Mouse (Mus musculus): ENCODE data around the gene Fxr2.

GRCm38 (mm10) chr11:69584937-69585336 is 47.9 kb upstream of the Fxr2 start:
- TF ChIP-seq POLR2A (IDR thresholded peaks at IDR 0.05; ENCODE audit: insufficient read length, low read depth), result no peak
- TF ChIP-seq MYOG (IDR thresholded peaks at IDR 0.05; ENCODE audit: control insufficient read depth in 1 of 3, insufficient read depth in 1 of 3, insufficient read length in 2 of 3, low read depth in 2 of 3), result no peak
- no peak for TF ChIP-seq MYOD1 (IDR thresholded peaks at IDR 0.05; ENCODE audit: control insufficient read depth in 1 of 3, insufficient read length in 2 of 3, low read depth in 2 of 3)
- TF ChIP-seq USF1 (IDR thresholded peaks at IDR 0.05; ENCODE audit: low read depth), result no peak
- TF ChIP-seq MAX (IDR thresholded peaks at IDR 0.05; ENCODE audit: low read depth), result no peak
- no peak for TF ChIP-seq TCF12 (IDR thresholded peaks at IDR 0.05; ENCODE audit: insufficient read depth, poor library complexity, severe bottlenecking)
- TF ChIP-seq POLR2AphosphoS2 (IDR thresholded peaks at IDR 0.05; ENCODE audit: insufficient read length, low read depth), result no peak

Measured in myocyte (in vitro differentiated cells).